Mouse (Mus musculus) ES-E14 (cell line): ENCODE measurements around the gene Gstp3.

ENCODE experiments used
- CHD2 ChIP-seq: IDR thresholded peaks from 2 replicates; pipeline ENCODE4 v1.6.1; 2014; ENCODE audit warnings: mild to moderate bottlenecking, low read depth, low read length, inconsistent platforms
- HCFC1 ChIP-seq: IDR thresholded peaks from 2 replicates; pipeline ENCODE4 v1.6.1; 2012; ENCODE audit warnings: low read length, inconsistent platforms, borderline replicate concordance; ENCODE audit not compliant: insufficient read depth
- MAFK ChIP-seq: IDR thresholded peaks from 2 replicates; pipeline ENCODE4 v1.6.1; 2014; ENCODE audit warnings: mild to moderate bottlenecking, low read depth, low read length, inconsistent platforms; ENCODE audit not compliant: insufficient read depth
- ZC3H11A ChIP-seq: IDR thresholded peaks from 2 replicates; pipeline ENCODE4 v1.6.1; 2012; ENCODE audit warnings: low read depth, mild to moderate bottlenecking, inconsistent platforms, low read length, borderline replicate concordance
- ZNF384 ChIP-seq: IDR thresholded peaks from 2 replicates; pipeline ENCODE4 v1.6.1; 2012; ENCODE audit warnings: low read depth, low read length, inconsistent platforms

DNA sequence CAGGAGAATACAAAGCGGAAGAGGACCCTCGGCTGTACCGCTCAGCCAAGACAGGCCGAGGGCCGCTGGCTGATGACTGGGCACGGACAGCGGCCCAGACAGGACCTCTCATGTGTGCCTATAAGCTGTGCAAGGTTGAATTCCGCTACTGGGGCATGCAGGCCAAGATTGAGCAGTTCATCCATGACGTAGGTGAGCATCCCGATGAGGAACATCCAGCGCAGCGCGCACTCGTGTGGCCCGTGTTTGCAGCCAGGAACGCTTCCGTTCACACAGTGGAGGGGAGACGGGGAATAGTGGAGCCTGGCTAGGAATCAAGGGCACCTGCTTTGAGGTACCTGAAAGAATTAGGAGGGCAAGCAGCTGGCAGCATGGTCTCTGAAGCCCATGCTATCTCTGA, 43.9 kb upstream of the Gstp3 start:
- TF ChIP-seq MAFK (no peak), HCFC1 (no peak), ZNF384 (no peak), ZC3H11A (no peak), CHD2 (no peak)
